Mouse (Mus musculus) spleen, adult 2 months (tissue): Measurements from ENCODE around the gene Vdr. TPM values are rescaled to one million over a fixed set of nuclear protein-coding genes. Genes with fewer than 3 reads are reported as not detected.
A peak's percentile ranks its signal among the peaks of the same experiment; 100 is the strongest.

Experiments used
- DNase-seq, 2 experiments: peaks; one replicate each; pipeline versions ENCODE4 v3.0.0 to v3.0.0-alpha.2; 2012 to 2021; ENCODE audit warnings: low spot score in 2 of 2, low read depth in 1 of 2
- H3K27ac ChIP-seq: fragments of 200-500 bp; 2 replicates; pipeline ENCODE4 v1.5.1; 2012; ENCODE audit warnings: low read length, inconsistent platforms; ENCODE audit not compliant: insufficient read depth
- H3K27me3 ChIP-seq: fragments of 200-500 bp; 2 replicates; pipeline ENCODE4 v1.6.1; 2012; ENCODE audit warnings: mild to moderate bottlenecking, moderate library complexity, low read length, inconsistent platforms; ENCODE audit not compliant: control insufficient read depth, insufficient read depth
- H3K36me3 ChIP-seq: fragments of 200-500 bp; 2 replicates; pipeline ENCODE4 v1.6.1; 2012; ENCODE audit warnings: mild to moderate bottlenecking, low read length, inconsistent platforms; ENCODE audit not compliant: control insufficient read depth, insufficient read depth
- H3K4me1 ChIP-seq: fragments of 200-500 bp; 2 replicates; pipeline ENCODE4 v1.6.1; 2011; ENCODE audit warnings: inconsistent platforms; ENCODE audit not compliant: control insufficient read depth, insufficient read depth, insufficient read length
- H3K4me3 ChIP-seq: fragments of 200-500 bp; 2 replicates; pipeline ENCODE4 v1.5.1; 2011; ENCODE audit warnings: mild to moderate bottlenecking, inconsistent platforms; ENCODE audit not compliant: insufficient read depth, insufficient read length; ENCODE audit errors: extremely low read depth
- CTCF ChIP-seq: fragments of 200-500 bp; IDR thresholded peaks from 2 replicates; pipeline ENCODE4 v1.5.1; 2011; ENCODE audit warnings: mild to moderate bottlenecking, inconsistent platforms; ENCODE audit not compliant: insufficient read depth, insufficient read length, insufficient replicate concordance; ENCODE audit errors: extremely low read depth
- POLR2A ChIP-seq: fragments of 200-500 bp; IDR thresholded peaks from 2 replicates; pipeline ENCODE4 v1.6.1; 2011; ENCODE audit warnings: low read depth, low read length, inconsistent platforms
- WGBS: fragments of 180-500 bp; shearing (Covaris S2); methylation state at CpG from one replicate; pipeline ENCODE4 v1.1.7; 2018; 5-methylcytosine and 5-hydroxymethylcytosine counted together
- polyA plus RNA-seq: library from polyadenylated mRNA; depleted of rRNA; stranded (reverse); fragments of >200 nt; gene quantifications from 2 replicates; pipeline ENCODE4 v1.2.3, GENCODE M21; 2012

Gene Vdr
- polyA plus RNA-seq, 1 experiment, result 0.70 TPM

DNA sequence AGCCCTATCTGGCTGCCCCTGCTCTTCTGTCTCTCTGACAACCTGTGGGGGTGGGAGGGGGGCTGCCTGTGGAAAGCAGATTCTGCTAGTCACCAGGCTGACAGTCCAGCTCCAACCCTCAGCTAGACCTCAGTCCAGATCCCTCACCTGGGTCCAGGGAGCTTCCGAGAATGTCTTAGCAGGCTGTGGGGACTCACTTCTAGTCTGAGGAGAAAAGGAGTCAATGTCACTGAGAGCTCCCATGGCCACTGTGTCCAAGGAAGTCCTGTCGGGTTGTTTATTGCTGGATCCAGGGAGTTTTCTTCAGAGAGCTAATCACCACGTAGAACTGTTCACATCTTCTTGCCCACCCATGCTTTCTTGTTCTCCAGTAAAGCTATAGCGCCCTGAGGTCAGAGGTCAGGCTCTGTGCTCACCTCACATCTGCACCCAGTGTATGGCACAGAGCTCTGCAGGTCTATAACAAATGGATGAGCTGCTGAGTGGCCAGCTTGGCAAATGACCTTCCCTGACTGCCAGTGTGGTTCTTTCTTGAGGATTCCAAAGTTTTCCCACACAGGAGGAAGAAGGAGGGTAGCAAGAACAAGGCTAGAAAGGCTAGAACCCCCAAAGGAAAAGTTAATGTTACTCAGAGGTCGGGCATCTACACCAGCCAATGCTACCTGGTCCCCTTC is 83.7 kb downstream of the Vdr start:
- 0 out of 2 replicates have a peak, but pooled peaks cover 2% of the 10 kb centered on the region for H3K36me3 ChIP-seq
- TF ChIP-seq CTCF, result no peak
- no peak for TF ChIP-seq POLR2A
- peak overlapping the region; percentile 87 for H3K27ac ChIP-seq
- H3K27me3 ChIP-seq, result no peaks in the 10 kb centered on the region
- H3K4me3 ChIP-seq, result no peak overlapping the region
- WGBS, result 63% methylated on average over 5 of the region's 5 CpGs
- no peak for DNase-seq
- H3K4me1 ChIP-seq, result peaks cover 70% of the 10 kb centered on the region; the same call in 1 of the 2 replicates

GRCm38 (mm10) chr15:97825941-97826587 is 84.4 kb downstream of the Vdr start:
- peak in 1 of 2 experiments; percentile 36 for DNase-seq
- H3K4me3 ChIP-seq, result peak overlapping the region; percentile 40; the same call in 1 of the 2 replicates
- WGBS, result 26% methylated on average over 12 of the region's 12 CpGs
- peaks cover 73% of the 10 kb centered on the region for H3K4me1 ChIP-seq
- H3K27me3 ChIP-seq, result no peaks in the 10 kb centered on the region
- 0 out of 2 replicates have a peak, but pooled peaks cover 2% of the 10 kb centered on the region for H3K36me3 ChIP-seq
- H3K27ac ChIP-seq, result peak overlapping the region; percentile 87
- TF ChIP-seq POLR2A, result no peak
- TF ChIP-seq CTCF, result no peak

DNA sequence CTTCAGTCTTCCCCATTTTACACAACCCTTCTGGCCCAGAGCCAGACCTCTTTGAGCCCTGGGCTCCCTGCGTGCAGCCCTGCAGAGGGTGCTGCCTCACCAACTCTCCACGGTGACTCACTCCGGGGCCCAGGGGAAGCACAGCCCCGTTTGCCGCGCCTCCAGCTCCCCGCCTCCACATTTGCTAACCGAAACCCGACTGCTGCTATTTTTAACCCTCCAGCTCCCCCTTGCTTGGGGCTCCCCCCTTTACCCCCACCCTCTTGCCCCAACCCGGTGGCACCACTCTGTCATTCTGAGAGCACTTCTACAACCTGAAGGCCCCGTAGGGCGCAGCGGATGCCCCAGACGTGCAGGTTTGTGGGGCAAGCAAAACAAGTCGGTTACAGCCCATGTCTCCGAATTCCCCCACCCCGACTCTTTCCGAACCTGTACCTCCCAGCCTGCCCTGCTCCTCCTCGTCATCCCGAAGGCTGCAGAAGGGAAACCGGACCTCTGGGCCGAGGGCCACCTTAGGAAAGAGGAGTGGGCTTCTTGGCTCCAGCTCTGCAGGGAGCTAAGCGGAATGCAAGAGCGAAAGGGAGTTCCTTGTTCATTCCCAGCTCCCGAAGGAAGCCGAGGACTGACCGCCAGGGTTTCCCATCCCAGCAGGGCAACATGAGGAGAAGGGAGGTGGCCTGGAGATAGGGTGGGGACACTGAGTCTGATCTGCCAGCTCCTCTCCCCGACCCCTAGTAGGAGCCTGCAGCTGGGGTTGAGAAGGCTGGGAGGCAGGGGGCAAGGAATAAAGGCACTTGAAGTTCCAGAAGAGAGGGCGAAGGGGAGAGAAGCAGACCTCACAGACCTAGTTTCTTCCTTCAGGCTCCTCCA is 85.1 kb downstream of the Vdr start:
- H3K36me3 ChIP-seq, result 0 out of 2 replicates have a peak, but pooled peaks cover 2% of the 10 kb centered on the region
- peaks cover 80% of the 10 kb centered on the region for H3K4me1 ChIP-seq

DNA sequence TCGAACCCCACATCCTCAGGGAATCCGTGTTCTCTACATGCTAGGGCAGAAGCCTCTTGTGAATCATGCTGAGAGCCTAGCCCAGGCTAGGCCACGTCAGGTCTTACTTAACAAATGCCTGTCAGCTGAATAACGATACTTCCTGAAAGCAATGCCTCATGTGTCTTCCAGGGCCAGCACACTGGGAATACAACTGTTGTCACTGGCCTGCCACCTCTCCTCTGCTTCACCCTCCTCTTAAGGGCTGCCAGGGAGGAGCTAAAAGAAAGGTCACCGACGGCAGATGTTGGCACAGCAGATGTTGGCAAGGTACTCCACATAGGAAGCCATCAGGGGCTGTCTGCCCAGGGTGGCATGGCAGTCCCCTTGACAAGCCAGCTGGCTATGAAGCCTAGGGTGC is 86.4 kb downstream of the Vdr start:
- peaks cover 76% of the 10 kb centered on the region for H3K4me1 ChIP-seq
- H3K4me3 ChIP-seq, result no peak overlapping the region
- H3K27ac ChIP-seq, result peak overlapping the region; percentile 31
- WGBS, result 48% methylated on average over 6 of the region's 6 CpGs
- TF ChIP-seq POLR2A, result no peak
- no peak for TF ChIP-seq CTCF
- 0 out of 2 replicates have a peak, but pooled peaks cover 2% of the 10 kb centered on the region for H3K36me3 ChIP-seq
- no peaks in the 10 kb centered on the region for H3K27me3 ChIP-seq
- DNase-seq, result no peak

More for the DNA sequence above, 85.1 kb downstream of the Vdr start:
- Histone ChIP-seq H3K27ac (peak overlapping the region; percentile 87), H3K27me3 (no peaks in the 10 kb centered on the region), H3K4me3 (peak overlapping the region; percentile 40)
- DNase-seq, result peak; percentile 91 to 95
- WGBS, result 5% methylated on average over 29 of the region's 29 CpGs
- TF ChIP-seq POLR2A (no peak), CTCF (peak; percentile 81)

- no peak for DNase-seq
- TF ChIP-seq CTCF (no peak), POLR2A (no peak)
- peaks cover 71% of the 10 kb centered on the region for H3K4me1 ChIP-seq
- no peak overlapping the region for H3K4me3 ChIP-seq
- H3K27ac ChIP-seq, result peak overlapping the region; percentile 31
- 71% methylated on average over 12 of the region's 12 CpGs for WGBS
- H3K36me3 ChIP-seq, result 0 out of 2 replicates have a peak, but pooled peaks cover 2% of the 10 kb centered on the region
- H3K27me3 ChIP-seq, result no peaks in the 10 kb centered on the region
These were observed 87.0 kb downstream of the Vdr start for GRCm38 (mm10) chr15:97823479-97823878.

DNA sequence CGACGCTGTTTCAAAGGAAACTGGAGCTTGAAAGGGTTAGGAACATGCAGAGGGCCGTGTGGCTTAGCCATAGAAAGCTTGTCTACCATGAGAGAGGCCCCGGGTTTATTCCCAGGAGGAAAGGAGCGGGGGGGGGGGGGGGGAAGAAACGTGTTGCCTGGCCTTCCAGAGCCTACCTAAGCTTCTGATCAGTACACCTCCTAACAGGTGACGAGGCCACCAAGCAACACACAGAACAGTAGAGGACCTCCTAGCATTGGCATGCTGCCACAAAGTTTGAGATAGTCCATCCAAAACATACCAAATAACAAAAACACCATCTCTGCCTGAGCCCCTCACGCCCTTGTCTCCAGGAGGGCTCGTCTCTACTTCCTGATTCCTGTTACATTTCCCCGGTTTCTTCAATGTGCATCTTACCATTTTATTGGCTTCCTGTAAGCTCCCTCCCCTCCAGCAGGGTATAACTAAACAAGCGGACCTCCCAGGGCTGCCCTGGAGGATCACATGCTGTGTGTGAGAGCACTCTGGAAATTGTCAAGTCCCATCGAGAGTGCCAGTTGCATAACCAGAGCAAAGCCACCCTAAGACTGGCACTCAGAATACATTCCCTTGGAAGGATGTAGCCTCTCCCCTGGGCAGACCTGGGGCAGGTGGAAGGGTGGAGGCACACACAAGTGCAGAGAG is 87.7 kb downstream of the Vdr start:
- H3K4me1 ChIP-seq, result peaks cover 68% of the 10 kb centered on the region
- no peak for DNase-seq
- TF ChIP-seq CTCF (no peak), POLR2A (no peak)
- H3K27me3 ChIP-seq, result no peaks in the 10 kb centered on the region
- 0 out of 2 replicates have a peak, but pooled peaks cover 2% of the 10 kb centered on the region for H3K36me3 ChIP-seq
- 20% methylated on average over 12 of the region's 12 CpGs for WGBS
- peak overlapping the region; percentile 95 for H3K27ac ChIP-seq
- no peak overlapping the region for H3K4me3 ChIP-seq
